Mouse (Mus musculus) testis, adult 2 months (tissue): Measurements from ENCODE around the gene Rbp7.

Experiments used
- CTCF ChIP-seq: fragments of 200-500 bp; IDR thresholded peaks from 2 replicates; pipeline ENCODE4 v1.5.1; 2012; ENCODE audit warnings: low read depth, mild to moderate bottlenecking, inconsistent platforms, low read length, moderate library complexity; ENCODE audit not compliant: control insufficient read depth, insufficient read depth, insufficient replicate concordance
- POLR2A ChIP-seq: fragments of 200-500 bp; IDR thresholded peaks from 2 replicates; pipeline ENCODE4 v1.6.1; 2012; ENCODE audit warnings: low read depth, mild to moderate bottlenecking, inconsistent platforms, low read length, moderate library complexity; ENCODE audit not compliant: control insufficient read depth

GRCm38 (mm10) chr4:149498901-149499300 lies 44.1 kb upstream of the Rbp7 start:
- TF ChIP-seq POLR2A (no peak), CTCF (no peak)
